Mouse (Mus musculus) bone marrow macrophage, adult 2 months (primary cell): ENCODE data around the gene Pik3cd. TPM values are rescaled to one million over a fixed set of nuclear protein-coding genes. Genes with fewer than 3 reads are reported as not detected.

ENCODE experiments used
- H3K27ac ChIP-seq: 2 replicates; pipeline ENCODE4 v1.5.1; 2012; ENCODE audit warnings: low read depth, low read length; ENCODE audit not compliant: insufficient read depth
- H3K4me1 ChIP-seq: 2 replicates; pipeline ENCODE4 v1.6.1; 2012; ENCODE audit warnings: low read length; ENCODE audit not compliant: control insufficient read depth, insufficient read depth
- H3K4me3 ChIP-seq: 2 replicates; pipeline ENCODE4 v1.5.1; 2012; ENCODE audit warnings: mild to moderate bottlenecking, low read length, moderate library complexity; ENCODE audit not compliant: insufficient read depth
- CTCF ChIP-seq: IDR thresholded peaks from 2 replicates; pipeline ENCODE4 v1.5.1; 2012; ENCODE audit warnings: low read depth, mild to moderate bottlenecking, low read length, moderate library complexity
- POLR2A ChIP-seq: IDR thresholded peaks from 2 replicates; pipeline ENCODE4 v1.6.1; 2012; ENCODE audit warnings: mild to moderate bottlenecking, low read depth, low read length, borderline replicate concordance
- polyA plus RNA-seq: library from polyadenylated mRNA; stranded (reverse); fragments of >200 nt; gene quantifications from 2 replicates; pipeline ENCODE4 v1.2.4, GENCODE M21; 2012; ENCODE audit not compliant: missing spikeins, insufficient read depth, insufficient read length

The Pik3cd gene
- polyA plus RNA-seq, 1 experiment = 91.4 TPM

DNA sequence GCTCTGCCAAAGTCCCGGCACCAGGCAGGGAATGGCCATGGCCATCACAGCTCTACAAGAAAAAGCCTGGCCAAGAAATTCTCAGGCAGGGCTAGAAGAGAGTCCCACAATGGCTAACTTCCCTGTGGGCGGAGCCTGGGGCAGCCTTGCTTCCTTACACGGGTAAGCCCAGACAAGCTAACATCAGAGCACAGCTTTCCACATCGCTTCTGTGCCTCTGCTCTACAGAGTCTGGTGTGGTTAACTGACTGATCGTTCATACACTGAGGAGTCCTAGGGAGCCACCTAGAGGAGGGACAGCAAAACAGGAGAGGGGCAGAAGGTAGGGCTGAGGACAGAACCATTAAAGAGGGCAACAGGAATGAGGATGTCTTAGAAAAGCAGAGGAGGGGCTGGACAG is 8.1 kb upstream of the Pik3cd start:
- Histone ChIP-seq H3K4me3 (no peak overlapping the region), H3K4me1 (peaks cover 29% of the 10 kb centered on the region), H3K27ac (peak overlapping the region; percentile 62)
- no peak for TF ChIP-seq POLR2A
- peak; percentile 50; the same call in 1 of the 2 replicates for TF ChIP-seq CTCF

DNA sequence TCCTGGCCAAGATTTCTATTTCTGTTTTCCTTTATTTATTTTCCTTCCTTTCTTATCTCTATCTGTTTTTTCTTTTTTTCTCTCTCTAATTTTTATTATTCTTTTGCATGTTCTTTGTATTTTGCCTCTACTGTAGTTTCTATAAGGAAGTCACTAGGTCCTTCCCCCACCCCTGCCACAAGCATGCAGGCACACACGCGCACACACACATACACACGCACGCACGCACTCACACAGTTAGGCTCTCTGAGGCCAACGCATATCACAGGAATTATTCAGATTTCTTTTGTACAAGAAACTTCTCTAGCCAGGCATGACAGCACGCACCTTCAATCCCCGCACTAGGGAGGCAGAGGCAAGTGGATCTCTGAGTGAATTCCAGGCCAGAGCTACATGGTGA is 3.6 kb upstream of the Pik3cd start:
- peaks cover 58% of the 10 kb centered on the region for H3K4me1 ChIP-seq

DNA sequence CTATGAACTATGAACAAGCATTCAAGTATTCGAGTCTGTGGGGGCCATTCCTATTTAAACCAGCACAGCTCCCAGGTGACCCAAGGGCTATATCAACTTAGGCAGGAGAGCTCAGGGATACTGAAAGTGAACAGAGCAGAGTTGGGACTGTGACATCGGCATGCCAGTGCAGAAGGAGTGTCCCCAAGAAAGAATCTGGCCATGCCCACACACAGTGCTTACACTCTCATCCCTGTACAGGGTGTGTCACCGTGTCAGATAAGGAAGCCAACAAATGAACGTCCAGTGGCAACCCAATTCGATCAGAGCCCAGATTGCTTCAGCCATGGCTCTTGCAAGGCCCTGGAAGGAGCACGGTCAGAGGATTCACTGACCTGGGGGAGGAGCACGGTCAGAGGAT is 2.9 kb upstream of the Pik3cd start:
- peak overlapping the region; percentile 60 for H3K27ac ChIP-seq
- no peak for TF ChIP-seq CTCF
- TF ChIP-seq POLR2A = no peak
- H3K4me3 ChIP-seq = no peak overlapping the region
- H3K4me1 ChIP-seq = peaks cover 63% of the 10 kb centered on the region

More for the DNA sequence above, 3.6 kb upstream of the Pik3cd start:
- Histone ChIP-seq H3K27ac (peak overlapping the region; percentile 60), H3K4me3 (no peak overlapping the region)
- TF ChIP-seq POLR2A (no peak), CTCF (no peak)

DNA sequence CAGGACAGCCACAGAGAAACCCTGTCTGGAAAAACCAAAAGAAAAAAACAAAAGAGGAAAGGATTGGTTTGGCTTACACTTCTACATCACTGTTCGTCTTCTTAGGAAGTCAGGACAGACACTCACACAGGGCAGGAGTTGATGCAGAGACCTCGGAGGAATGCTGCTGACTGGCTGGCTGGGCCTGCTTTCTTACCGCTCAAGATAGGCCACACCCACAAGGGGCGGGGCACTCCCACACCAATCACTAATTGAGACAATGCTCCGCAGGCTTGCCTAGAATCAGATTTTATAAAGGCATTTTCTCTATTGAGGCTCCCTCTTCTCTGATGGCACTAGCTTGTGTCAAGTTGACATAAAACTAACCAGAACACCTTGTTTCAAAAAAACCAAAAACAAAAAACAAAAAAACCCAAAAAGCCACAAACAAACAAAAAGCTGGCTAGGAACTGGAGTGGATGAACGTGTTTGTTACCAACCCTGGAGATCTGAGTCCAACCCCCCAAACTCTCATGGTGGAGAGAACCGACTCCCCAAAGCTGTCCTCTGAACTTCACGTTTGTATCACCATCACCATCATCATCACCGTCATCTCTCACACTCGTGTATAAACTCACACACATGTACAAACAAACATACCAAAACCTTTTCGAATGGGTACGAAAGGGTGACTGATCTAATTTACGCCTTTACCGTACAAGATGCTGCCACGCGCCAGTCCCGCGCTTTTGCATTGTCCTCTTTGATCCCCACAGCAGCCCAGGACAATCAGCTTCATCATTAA is 753 bp downstream of the Pik3cd start:
- Histone ChIP-seq H3K4me1 (peaks cover 61% of the 10 kb centered on the region), H3K4me3 (peak overlapping the region; percentile 59)

DNA sequence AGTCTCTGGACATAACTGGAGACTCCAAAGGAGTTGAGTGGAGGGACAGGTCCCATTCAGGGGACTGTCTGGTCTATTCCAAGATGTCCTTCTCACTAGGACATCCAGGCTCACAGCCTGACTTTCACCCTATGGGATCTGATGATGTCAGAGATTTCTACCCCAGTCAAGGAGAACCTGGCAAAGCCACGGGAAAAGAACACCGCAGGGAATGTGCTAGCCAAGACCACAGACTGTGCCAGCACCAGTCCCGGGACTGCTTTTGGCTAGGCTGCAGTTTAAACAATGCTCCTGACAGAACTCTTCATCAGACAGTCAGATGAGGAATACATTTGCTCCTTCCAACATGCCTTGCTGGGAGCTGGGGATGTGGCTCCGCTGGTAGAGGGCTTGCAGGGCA is 2.4 kb downstream of the Pik3cd start:
- Histone ChIP-seq H3K27ac (no peak overlapping the region), H3K4me1 (peaks cover 56% of the 10 kb centered on the region), H3K4me3 (peak overlapping the region; percentile 59; the same call in 1 of the 2 replicates)
- TF ChIP-seq CTCF (no peak), POLR2A (no peak)

More for the DNA sequence above, 753 bp downstream of the Pik3cd start:
- peak overlapping the region; percentile 99 for H3K27ac ChIP-seq
- TF ChIP-seq POLR2A = no peak
- no peak for TF ChIP-seq CTCF

DNA sequence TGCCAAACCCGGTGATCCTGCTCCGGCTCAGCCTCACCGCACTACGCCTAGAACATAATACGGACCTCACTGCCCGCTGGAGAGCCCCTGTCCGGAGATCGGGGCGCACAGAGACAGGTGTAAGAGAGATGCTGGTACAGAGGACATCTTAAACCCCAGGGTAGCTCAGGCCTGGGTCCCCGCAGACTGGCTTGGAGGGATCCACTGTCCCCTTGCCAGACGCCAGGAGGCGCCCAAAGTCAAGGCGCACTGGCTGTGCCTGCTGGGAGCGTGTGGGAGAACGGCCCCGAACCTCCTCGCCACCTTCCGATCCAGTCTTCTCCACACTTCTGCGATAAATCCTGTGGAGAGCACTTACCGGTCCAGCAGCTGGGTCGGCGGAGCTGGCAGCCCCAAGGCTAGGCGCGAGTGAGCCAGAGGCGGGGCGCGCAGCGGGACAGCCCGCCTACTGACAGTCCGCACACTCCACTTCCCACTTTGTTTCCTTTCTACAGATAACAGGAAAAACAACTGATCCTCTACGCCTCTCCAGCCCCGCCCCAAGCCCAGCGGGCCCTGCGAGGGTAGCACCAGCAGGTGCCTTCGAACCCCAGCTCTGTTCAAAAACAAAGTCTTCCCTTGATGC is 4.1 kb downstream of the Pik3cd start:
- Histone ChIP-seq H3K4me3 (peak overlapping the region; percentile 93), H3K4me1 (peaks cover 42% of the 10 kb centered on the region), H3K27ac (peak overlapping the region; percentile 86)
- TF ChIP-seq CTCF (peak; percentile 52), POLR2A (peak; percentile 25; the same call in 1 of the 2 replicates)

DNA sequence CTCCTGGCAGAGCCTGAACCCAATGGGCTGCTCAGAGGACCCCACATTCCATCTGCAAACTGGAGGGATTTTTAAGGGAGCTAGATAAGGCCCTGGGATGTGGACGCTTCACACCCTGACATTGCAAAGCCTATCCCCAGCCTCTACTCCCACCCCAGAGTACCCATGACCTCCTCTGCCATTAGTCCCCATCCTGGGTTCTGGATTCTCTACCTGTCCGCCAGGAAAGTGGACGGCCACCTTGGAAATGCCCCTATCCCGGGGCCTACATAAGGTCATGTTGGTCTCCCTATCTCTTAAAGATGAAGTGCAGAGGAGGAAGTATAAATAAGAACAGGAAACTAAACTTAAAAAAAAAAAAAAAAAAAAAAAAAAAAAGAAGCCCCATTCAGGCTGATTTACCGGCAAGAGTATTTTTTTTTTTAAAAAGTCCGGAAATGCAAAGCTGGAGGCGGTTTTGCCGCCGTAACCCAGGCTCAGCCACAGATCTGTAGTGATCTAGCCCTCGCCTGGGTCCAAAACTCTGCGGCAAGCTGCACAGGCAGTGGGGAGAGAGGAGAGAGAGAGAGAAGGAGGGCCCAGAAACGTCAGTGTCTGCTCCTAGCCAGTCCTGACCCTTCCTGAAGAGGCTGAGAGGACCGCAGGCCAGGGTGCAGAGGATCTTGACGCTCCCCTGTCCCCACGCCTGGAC is 4.7 kb downstream of the Pik3cd start:
- Histone ChIP-seq H3K27ac (peak overlapping the region; percentile 86), H3K4me3 (peak overlapping the region; percentile 93), H3K4me1 (peaks cover 40% of the 10 kb centered on the region)
- TF ChIP-seq CTCF (no peak), POLR2A (0 out of 2 replicates have a peak, but pooled peaks have one; percentile 4)

DNA sequence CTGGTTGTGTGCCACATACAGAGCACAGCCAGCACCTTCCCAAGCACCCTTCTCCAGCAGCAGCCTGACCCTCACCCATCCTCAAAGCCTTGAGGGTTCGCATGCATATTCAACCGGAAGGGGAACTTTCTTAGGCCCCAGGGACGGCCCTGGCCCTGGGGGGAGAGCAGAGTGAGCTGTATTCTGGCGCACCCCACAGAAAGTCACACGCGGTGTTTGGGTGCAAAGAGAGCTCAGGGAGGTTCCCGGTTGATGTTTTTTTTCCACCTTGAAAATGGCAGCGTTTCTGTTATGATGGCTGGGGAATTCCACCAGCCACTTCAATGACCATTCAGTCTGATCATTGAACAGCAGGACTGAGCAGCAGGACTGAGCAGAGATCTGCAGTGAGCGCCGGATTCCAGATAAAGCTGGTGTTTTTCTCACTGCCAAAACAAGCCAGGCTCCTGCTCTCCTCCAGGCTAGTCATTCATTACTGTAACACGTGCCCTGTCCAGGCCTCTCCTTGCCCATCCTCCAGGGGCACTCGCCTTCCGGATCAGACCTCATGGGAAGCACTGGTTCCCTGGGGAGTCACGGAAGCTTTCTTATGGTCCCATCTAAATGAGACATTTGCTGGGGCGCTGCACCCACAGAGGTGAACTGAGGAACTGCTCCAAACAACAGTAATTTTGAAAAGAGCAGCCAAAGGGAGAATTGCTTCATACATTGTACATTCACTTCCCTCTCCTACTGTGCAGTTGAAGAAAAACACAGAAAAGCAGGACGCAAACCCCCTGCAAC is 6.0 kb downstream of the Pik3cd start:
- Histone ChIP-seq H3K4me3 (peak overlapping the region; percentile 93), H3K27ac (peak overlapping the region; percentile 86), H3K4me1 (peaks cover 35% of the 10 kb centered on the region)
- TF ChIP-seq POLR2A = no peak
- no peak for TF ChIP-seq CTCF

DNA sequence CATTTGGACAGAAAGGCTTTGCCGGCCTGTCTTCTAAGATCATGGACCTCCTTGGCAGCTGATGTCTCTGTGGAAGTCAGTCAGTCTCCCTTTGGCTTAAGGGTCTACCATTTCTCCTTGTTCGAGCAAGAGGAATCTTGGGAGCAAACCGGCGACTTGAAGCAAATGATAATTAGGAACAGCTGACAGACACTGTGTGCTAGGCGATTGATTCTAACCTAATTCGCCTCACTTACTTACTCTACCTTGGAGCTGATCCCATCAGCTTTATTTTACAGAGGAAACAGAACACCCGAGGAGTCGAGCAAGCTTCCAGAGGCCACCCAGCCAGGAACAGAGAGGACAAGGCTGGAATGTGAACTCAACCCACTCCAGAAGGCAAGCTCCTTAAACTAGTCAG is 11.0 kb downstream of the Pik3cd start:
- H3K4me3 ChIP-seq = no peak overlapping the region
- H3K27ac ChIP-seq = no peak overlapping the region
- no peak for TF ChIP-seq CTCF
- TF ChIP-seq POLR2A = no peak
- peaks cover 21% of the 10 kb centered on the region for H3K4me1 ChIP-seq
